Comparison of ENCODE assay signal across 9 mouse cellular contexts in genomic region chr7:140186646-140187620, GRCm38 (mm10). TPM values are rescaled to one million over a fixed set of nuclear protein-coding genes. Genes with fewer than 3 reads are reported as not detected.
DNase-seq lines count a peak whose midpoint lies in the region; ATAC-seq and TF ChIP-seq lines count a peak whose summit lies in the region.
"Had no signal": no experiment of that assay in that cellular context is flagged by ENCODE, and none has a peak within 500 bp of the region (broad histone marks: within the 10 kb centered on the region; RNA-seq: fewer than 3 reads in every experiment).

No protein-coding gene starts in this region.

- H3K4me3 ChIP-seq in ES-Bruce4 (ENCODE audit: low read depth, low read length): no peak overlapping the region
- H3K4me3 ChIP-seq: embryonic facial prominence, embryonic 12.5 days; limb, embryonic 13.5 days had no signal

- H3K27me3 ChIP-seq in ES-Bruce4 (ENCODE audit: control insufficient read depth, insufficient read depth, low read length, poor library complexity, severe bottlenecking): no peaks in the 10 kb centered on the region
- H3K27me3 ChIP-seq: embryonic facial prominence, embryonic 12.5 days; limb, embryonic 13.5 days had no signal

- no peaks in the 10 kb centered on the region for H3K36me3 ChIP-seq in ES-Bruce4 (ENCODE audit: control insufficient read depth, insufficient read depth, low read length, poor library complexity, severe bottlenecking)
- H3K36me3 ChIP-seq: embryonic facial prominence, embryonic 12.5 days; limb, embryonic 13.5 days had no signal

- H3K9ac ChIP-seq in ES-Bruce4 (ENCODE audit: low read depth, poor library complexity, severe bottlenecking): no peak overlapping the region
- H3K9ac ChIP-seq: embryonic facial prominence, embryonic 12.5 days; limb, embryonic 13.5 days had no signal

- DNase-seq in left cerebral cortex, postnatal 25 days (ENCODE audit: low spot score in 2 of 2): peak; percentile 42 to 44
- DNase-seq in left cerebral cortex, postnatal 4 days: no peak
- peak; percentile 25 to 50 for DNase-seq in layer of hippocampus, adult 8-10 months (ENCODE audit: low spot score in 2 of 2)
- peak; percentile 79 for DNase-seq in thymus, postnatal 0 days (ENCODE audit: low spot score)
- no peak for DNase-seq in c-Kit-positive CD71-positive TER-119-positive erythroid progenitor cells, embryonic 14.5 days (ENCODE audit: low spot score)

- H3K27ac ChIP-seq in ES-Bruce4 (ENCODE audit: insufficient read depth, low read length): no peak overlapping the region
- H3K27ac ChIP-seq: embryonic facial prominence, embryonic 12.5 days; limb, embryonic 13.5 days had no signal

- H3K4me1 ChIP-seq in ES-Bruce4 (ENCODE audit: control insufficient read depth, insufficient read depth, low read length): no peaks in the 10 kb centered on the region
- H3K4me1 ChIP-seq: embryonic facial prominence, embryonic 12.5 days had no signal

- TF ChIP-seq POLR2A in ES-Bruce4 (IDR thresholded peaks at IDR 0.05; ENCODE audit: insufficient read depth, low read length): no peak

- intact Hi-C loops in left cerebral cortex, postnatal 25 days (cut with DNase I): loop anchor here (5.0 to 10.0 kb wide), 3 partner anchors 545 to 640 kb away; no protein-coding TSS in a partner anchor
- intact Hi-C loops in left cerebral cortex, postnatal 4 days (cut with DNase I): no loop called here

- TF ChIP-seq EP300 in ES-Bruce4 (IDR thresholded peaks at IDR 0.05; ENCODE audit: insufficient read depth, low read depth, low read length): no peak

- TF ChIP-seq CTCF in ES-Bruce4 (IDR thresholded peaks at IDR 0.05; ENCODE audit: low read depth, low read length): peak; percentile 84

- peak; percentile 59; the same call in 1 of the 2 replicates for ATAC-seq in common myeloid progenitor, adult 5-6 weeks (replicated peaks; ENCODE audit: low read depth, poor library complexity, severe bottlenecking)

- no peaks in the 10 kb centered on the region for H3K9me3 ChIP-seq in ES-Bruce4 (replicated peaks; ENCODE audit: control insufficient read depth, insufficient read depth, low read length, poor library complexity, severe bottlenecking)
- H3K9me3 ChIP-seq: embryonic facial prominence, embryonic 12.5 days; limb, embryonic 13.5 days had no signal

RNA-seq across cellular contexts. Expression of gene Olfr523, which starts 13.9 kb away (rescaled TPM):
- not detected for total RNA-seq in left cerebral cortex, postnatal 25 days (2021)
- not detected for total RNA-seq in left cerebral cortex, postnatal 4 days (2021)
- polyA plus RNA-seq in ES-Bruce4 (2011; ENCODE audit: insufficient read depth, insufficient read length, low read depth, missing spikeins): not detected in 2 replicates
- total RNA-seq in common myeloid progenitor, adult 5-6 weeks (2017): not detected in 2 replicates
- total RNA-seq in layer of hippocampus, adult 8-10 months (2022): under 1 TPM in 1 of 4 experiments, not detected in 3; 0.39 TPM
- polyA plus RNA-seq in thymus, postnatal 0 days (2015; fragmentation: Nextera tagmentation; extraction: Ambion mirVana): 0.08 TPM in 2 replicates
- polyA plus RNA-seq: embryonic facial prominence, embryonic 12.5 days; limb, embryonic 13.5 days had no signal

RNA-seq across cellular contexts. Expression of gene Olfr524, which starts 18.8 kb away (rescaled TPM):
- total RNA-seq in left cerebral cortex, postnatal 25 days (2021): not detected
- total RNA-seq in left cerebral cortex, postnatal 4 days (2021): not detected
- not detected in 2 replicates for polyA plus RNA-seq in ES-Bruce4 (2011; ENCODE audit: insufficient read depth, insufficient read length, low read depth, missing spikeins)
- total RNA-seq in common myeloid progenitor, adult 5-6 weeks (2017): not detected in 2 replicates
- total RNA-seq in layer of hippocampus, adult 8-10 months (2022): not detected
- polyA plus RNA-seq in thymus, postnatal 0 days (2015; fragmentation: Nextera tagmentation; extraction: Ambion mirVana): 1.1 and 1.3 TPM in 2 replicates
- polyA plus RNA-seq: embryonic facial prominence, embryonic 12.5 days; limb, embryonic 13.5 days had no signal

RNA-seq across cellular contexts. Expression of gene Olfr522, which starts 22.4 kb away (rescaled TPM):
- total RNA-seq in left cerebral cortex, postnatal 25 days (2021): not detected
- not detected for total RNA-seq in left cerebral cortex, postnatal 4 days (2021)
- not detected in 2 replicates for polyA plus RNA-seq in ES-Bruce4 (2011; ENCODE audit: insufficient read depth, insufficient read length, low read depth, missing spikeins)
- total RNA-seq in common myeloid progenitor, adult 5-6 weeks (2017): not detected in 2 replicates
- not detected for total RNA-seq in layer of hippocampus, adult 8-10 months (2022)
- polyA plus RNA-seq in thymus, postnatal 0 days (2015; fragmentation: Nextera tagmentation; extraction: Ambion mirVana): not detected in 2 replicates
- polyA plus RNA-seq: embryonic facial prominence, embryonic 12.5 days; limb, embryonic 13.5 days had no signal

RNA-seq across cellular contexts. Expression of gene Cd163l1, which starts 31.1 kb away (rescaled TPM):
- not detected for total RNA-seq in left cerebral cortex, postnatal 25 days (2021)
- under 1 TPM; 0.32 to 0.58 TPM for total RNA-seq in left cerebral cortex, postnatal 4 days (2021)
- not detected in 2 replicates for polyA plus RNA-seq in ES-Bruce4 (2011; ENCODE audit: insufficient read depth, insufficient read length, low read depth, missing spikeins)
- total RNA-seq in common myeloid progenitor, adult 5-6 weeks (2017): not detected in 2 replicates
- under 1 TPM; 0.70 to 0.96 (median 0.74) TPM for total RNA-seq in layer of hippocampus, adult 8-10 months (2022)
- 40.2 and 40.6 TPM in 2 replicates for polyA plus RNA-seq in thymus, postnatal 0 days (2015; fragmentation: Nextera tagmentation; extraction: Ambion mirVana)
- polyA plus RNA-seq: embryonic facial prominence, embryonic 12.5 days had no signal

RNA-seq across cellular contexts. Expression of gene Sprn, which starts 32.3 kb away (rescaled TPM):
- total RNA-seq in left cerebral cortex, postnatal 25 days (2021): 100 to 1,000 TPM; 160 to 172 TPM
- 10 to 100 TPM; 77.0 to 80.8 TPM for total RNA-seq in left cerebral cortex, postnatal 4 days (2021)
- polyA plus RNA-seq in ES-Bruce4 (2011; ENCODE audit: insufficient read depth, insufficient read length, low read depth, missing spikeins): 0.24 TPM in 1 of 2 replicates, not detected in the other
- total RNA-seq in common myeloid progenitor, adult 5-6 weeks (2017): not detected in 2 replicates
- total RNA-seq in layer of hippocampus, adult 8-10 months (2022): 100 to 1,000 TPM; 149 to 157 (median 151) TPM
- polyA plus RNA-seq in thymus, postnatal 0 days (2015; fragmentation: Nextera tagmentation; extraction: Ambion mirVana): 0.06 and 0.07 TPM in 2 replicates

Comparison
In these comparisons a context has a peak if more than half of its experiments do, and no peak if none do; other contexts are left out.
1. DNase-seq: peak in left cerebral cortex, postnatal 25 days (2 of 2), layer of hippocampus, adult 8-10 months (2 of 2) and thymus, postnatal 0 days (single experiment); none in left cerebral cortex, postnatal 4 days (single experiment) and c-Kit-positive CD71-positive TER-119-positive erythroid progenitor cells, embryonic 14.5 days (single experiment).